Mouse (Mus musculus): ENCODE data around the gene Tent2.

Tent2 gene

DNA sequence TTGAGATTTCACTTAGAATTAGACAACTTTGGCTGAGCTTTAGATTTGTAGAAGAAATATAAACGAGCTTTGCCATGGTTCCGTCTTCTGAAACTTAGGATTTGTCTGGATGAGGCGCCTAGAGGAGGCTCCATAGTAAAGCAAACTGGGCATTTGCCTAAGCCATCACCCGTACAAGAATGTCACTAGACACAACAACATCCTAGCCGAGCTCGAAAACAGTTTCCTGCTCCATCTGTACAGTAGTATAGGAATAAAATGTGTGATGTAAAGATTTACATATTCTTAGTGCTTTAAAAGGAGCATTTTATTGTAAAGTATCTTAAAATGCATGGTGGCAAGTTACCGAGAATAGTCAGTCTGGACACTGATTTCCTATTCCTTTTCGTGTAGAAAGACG, 69.9 kb downstream of the Tent2 start:
- no peak for DNase-seq (ENCODE audit: low read depth, low spot score)
- no peaks in the 10 kb centered on the region for H3K27me3 ChIP-seq (ENCODE audit: control insufficient read depth, insufficient read depth, low read length, poor library complexity, severe bottlenecking)
- H3K36me3 ChIP-seq (ENCODE audit: control insufficient read depth, insufficient read depth, low read length, poor library complexity, severe bottlenecking) = no peaks in the 10 kb centered on the region

DNA sequence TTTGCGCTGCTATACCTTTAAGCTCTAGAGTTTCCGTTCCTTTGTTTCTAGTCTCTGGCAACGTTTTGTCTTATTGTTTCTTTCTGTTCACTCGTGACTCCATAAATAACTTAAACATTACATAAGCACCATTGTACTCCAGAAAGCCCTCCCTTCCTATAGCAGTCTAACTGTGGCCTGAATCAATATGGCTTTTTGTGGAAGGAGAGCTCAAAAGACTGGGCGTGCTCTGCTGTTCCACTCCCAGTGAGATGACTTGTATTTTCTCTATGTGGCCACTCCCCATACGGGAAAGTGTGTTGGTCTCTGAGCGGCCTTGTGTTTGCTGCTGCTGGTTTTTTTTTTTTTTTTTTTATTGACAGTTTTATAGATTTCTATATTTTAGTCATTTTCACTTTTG, 74.9 kb downstream of the Tent2 start:
- Histone ChIP-seq H3K27me3 (ENCODE audit: control insufficient read depth, insufficient read depth, low read length, poor library complexity, severe bottlenecking) (no peaks in the 10 kb centered on the region), H3K36me3 (ENCODE audit: control insufficient read depth, insufficient read depth, low read length, poor library complexity, severe bottlenecking) (no peaks in the 10 kb centered on the region)
- no peak for DNase-seq (ENCODE audit: low read depth, low spot score)

DNA sequence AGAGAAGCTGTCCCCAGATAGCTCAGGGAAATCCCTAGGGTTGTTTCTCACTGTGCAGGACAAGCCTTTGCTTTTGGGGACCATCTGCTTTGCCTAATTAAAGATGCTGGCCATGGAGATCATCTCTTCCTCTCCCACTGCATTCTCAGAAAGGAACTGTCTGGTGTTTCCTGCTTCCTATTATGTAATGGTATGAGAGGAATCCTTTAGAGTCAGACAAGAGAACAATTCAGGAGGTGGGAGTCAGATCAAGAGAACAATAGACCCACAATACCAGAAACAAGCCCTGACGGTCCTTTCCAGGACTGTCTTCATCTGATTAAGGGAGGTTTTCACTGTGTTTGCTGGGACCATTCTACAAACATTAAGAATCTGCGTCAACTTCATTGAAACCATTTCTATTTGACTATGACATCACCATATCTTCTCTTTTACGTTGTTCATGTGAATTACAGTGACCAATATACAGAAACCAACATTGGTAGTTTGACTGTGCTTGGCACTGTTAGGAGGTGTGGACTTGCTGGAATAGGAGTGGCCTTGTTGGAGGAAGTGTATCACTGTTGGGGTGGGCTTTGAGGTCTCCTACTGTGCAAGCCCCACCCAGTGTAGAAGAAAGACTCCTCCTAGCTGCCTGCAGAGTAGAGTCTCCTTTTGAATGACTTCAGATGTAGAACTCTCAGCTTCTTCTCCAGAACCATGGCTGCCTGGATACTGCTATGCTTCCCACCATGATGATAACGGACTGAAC, 89.7 kb downstream of the Tent2 start:
- DNase-seq (ENCODE audit: low read depth, low spot score) = no peak
- no peaks in the 10 kb centered on the region for H3K27me3 ChIP-seq (ENCODE audit: control insufficient read depth, insufficient read depth, low read length, poor library complexity, severe bottlenecking)
- no peaks in the 10 kb centered on the region for H3K36me3 ChIP-seq (ENCODE audit: control insufficient read depth, insufficient read depth, low read length, poor library complexity, severe bottlenecking)

DNA sequence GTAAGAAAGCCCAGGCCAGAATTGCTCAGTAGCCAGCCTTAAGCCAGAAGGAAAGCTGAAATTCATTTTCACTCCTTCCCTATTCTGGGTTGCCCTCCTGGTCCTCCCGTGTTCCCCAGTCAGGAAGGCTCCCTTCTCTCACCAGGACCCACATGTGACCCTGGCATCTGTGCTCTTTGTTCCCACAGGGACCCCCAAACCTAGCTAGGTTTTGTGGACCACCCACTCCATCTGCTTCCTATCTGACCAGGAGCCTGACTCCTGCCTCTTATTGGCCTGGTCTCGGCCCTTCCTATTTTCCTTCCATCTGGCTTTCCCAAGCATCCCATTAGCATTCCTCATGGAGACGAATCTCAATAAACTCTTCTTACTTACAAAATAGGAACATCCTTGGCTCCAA, 93.6 kb downstream of the Tent2 start:
- H3K27me3 ChIP-seq (ENCODE audit: control insufficient read depth, insufficient read depth, low read length, poor library complexity, severe bottlenecking) = no peaks in the 10 kb centered on the region
- H3K36me3 ChIP-seq (ENCODE audit: control insufficient read depth, insufficient read depth, low read length, poor library complexity, severe bottlenecking) = no peaks in the 10 kb centered on the region
- DNase-seq (ENCODE audit: low read depth, low spot score) = no peak

DNA sequence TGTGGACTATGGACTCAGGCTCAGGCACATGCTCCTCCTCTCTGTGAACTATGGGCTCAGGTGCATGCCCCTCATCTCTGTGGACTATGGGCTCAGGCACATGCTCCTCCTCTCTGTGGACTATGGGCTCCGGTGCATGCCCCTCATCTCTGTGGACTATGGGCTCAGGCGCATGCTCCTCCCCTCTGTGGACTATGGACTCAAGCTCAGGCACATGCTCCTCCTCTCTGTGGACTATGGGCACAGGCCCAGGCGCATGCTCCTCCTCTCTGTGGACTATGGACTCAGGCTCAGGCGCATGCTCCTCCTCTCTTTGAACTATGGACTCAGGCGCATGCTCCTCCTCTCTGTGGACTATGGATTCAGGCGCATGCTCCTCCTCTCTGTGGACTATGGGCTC, 95.5 kb downstream of the Tent2 start:
- DNase-seq (ENCODE audit: low read depth, low spot score) = no peak
- H3K36me3 ChIP-seq (ENCODE audit: control insufficient read depth, insufficient read depth, low read length, poor library complexity, severe bottlenecking) = no peaks in the 10 kb centered on the region
- no peaks in the 10 kb centered on the region for H3K27me3 ChIP-seq (ENCODE audit: control insufficient read depth, insufficient read depth, low read length, poor library complexity, severe bottlenecking)
